Mouse (Mus musculus) embryonic facial prominence, embryonic 12.5 days (tissue): ENCODE results near the gene Plekhg5. TPM values are rescaled to one million over a fixed set of nuclear protein-coding genes. Genes with fewer than 3 reads are reported as not detected.

Experiments used
- ATAC-seq: fragments of 200-750 bp; cut with Nextera tagmentation; 2 replicates; pipeline ENCODE4 v1.8.0; 2017; ENCODE audit not compliant: insufficient number of reproducible peaks, insufficient read depth, low FRiP score, low TSS enrichment
- H3K27ac ChIP-seq: fragments of 300-500 bp; sonication (generic); 2 replicates; pipeline ENCODE4 v1.5.1; 2016; ENCODE audit warnings: mild to moderate bottlenecking
- H3K27me3 ChIP-seq: fragments of 300-500 bp; sonication (generic); 2 replicates; pipeline ENCODE4 v1.6.1; 2016; ENCODE audit warnings: mild to moderate bottlenecking, moderate library complexity
- H3K36me3 ChIP-seq: fragments of 300-500 bp; sonication (generic); 2 replicates; pipeline ENCODE4 v1.6.1; 2016; ENCODE audit warnings: mild to moderate bottlenecking
- H3K4me1 ChIP-seq: fragments of 300-500 bp; sonication (generic); 2 replicates; pipeline ENCODE4 v1.6.1; 2016
- H3K4me2 ChIP-seq: fragments of 300-500 bp; sonication (generic); replicated peaks from 2 replicates; pipeline ENCODE4 v1.6.1; 2016; ENCODE audit warnings: mild to moderate bottlenecking, moderate library complexity
- H3K4me3 ChIP-seq: fragments of 300-500 bp; sonication (generic); 2 replicates; pipeline ENCODE4 v1.5.1; 2016; ENCODE audit warnings: mild to moderate bottlenecking
- H3K9ac ChIP-seq: fragments of 300-500 bp; sonication (generic); 2 replicates; pipeline ENCODE4 v1.6.1; 2016; ENCODE audit warnings: mild to moderate bottlenecking, moderate library complexity
- H3K9me3 ChIP-seq: fragments of 300-500 bp; sonication (generic); 2 replicates; pipeline ENCODE4 v1.6.1; 2016; ENCODE audit warnings: mild to moderate bottlenecking, moderate library complexity
- WGBS: fragments of 180-500 bp; shearing (Covaris S2); methylation state at CpG from one replicate; pipeline ENCODE4 v1.1.7; 2016; 5-methylcytosine and 5-hydroxymethylcytosine counted together
- polyA plus RNA-seq: library from polyadenylated mRNA; unstranded; fragments of >200 nt; fragmentation: Nextera tagmentation; extraction: Ambion mirVana; gene quantifications from 2 replicates; pipeline ENCODE4 v1.2.1, GENCODE M21; 2016

Plekhg5 gene
- polyA plus RNA-seq, 1 experiment from 2014 or later = 17.8 TPM

DNA sequence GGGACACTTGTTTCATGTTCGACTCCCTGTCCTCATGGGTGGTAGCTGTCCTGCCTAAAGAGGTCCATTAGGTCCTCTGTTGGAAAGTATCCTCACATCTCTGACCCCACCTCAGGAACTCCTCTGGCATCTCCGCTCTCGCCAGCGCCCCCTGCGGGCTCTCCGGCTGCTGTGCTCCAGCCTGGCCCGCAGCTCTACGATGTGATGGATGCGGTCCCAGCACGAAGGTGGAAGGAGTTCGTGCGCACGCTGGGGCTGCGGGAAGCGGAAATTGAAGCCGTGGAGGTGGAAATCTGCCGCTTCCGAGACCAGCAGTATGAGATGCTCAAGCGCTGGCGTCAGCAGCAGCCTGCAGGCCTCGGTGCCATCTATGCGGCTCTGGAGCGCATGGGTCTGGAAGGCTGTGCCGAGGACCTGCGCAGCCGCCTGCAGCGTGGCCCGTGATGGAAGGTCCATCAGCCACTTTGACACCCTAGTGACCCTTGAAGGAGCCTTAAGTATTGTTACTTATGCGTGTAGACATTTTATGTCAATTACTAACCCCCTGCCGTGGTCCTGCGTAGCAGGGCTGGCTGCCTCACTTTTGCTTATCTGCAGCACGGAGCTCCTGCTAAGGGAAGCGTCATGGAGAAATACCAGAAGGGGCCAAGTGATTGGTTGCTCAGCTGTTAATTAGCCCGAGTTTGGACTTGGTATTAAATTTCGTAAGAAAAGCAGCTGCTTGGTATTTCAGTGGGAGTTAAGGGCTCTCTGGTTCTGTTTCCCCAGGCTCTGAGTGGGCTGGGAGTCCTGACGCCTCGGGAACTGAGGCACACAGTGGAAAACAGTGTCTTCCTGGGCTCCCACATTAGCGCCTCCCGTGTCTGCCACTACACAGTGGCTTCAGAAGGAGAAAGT, 47.3 kb downstream of the Plekhg5 start:
- no peak for ATAC-seq
- H3K27me3 ChIP-seq = peaks cover 99% of the 10 kb centered on the region
- H3K4me2 ChIP-seq = peak overlapping the region; percentile 37
- no peak overlapping the region for H3K27ac ChIP-seq
- H3K4me1 ChIP-seq = peaks cover 34% of the 10 kb centered on the region
- peak overlapping the region; percentile 14; the same call in 1 of the 2 replicates for H3K4me3 ChIP-seq
- H3K9ac ChIP-seq = no peak overlapping the region
- 4% methylated on average over 39 of the region's 39 CpGs for WGBS
- peaks cover 6% of the 10 kb centered on the region; the same call in 1 of the 2 replicates for H3K36me3 ChIP-seq
- H3K9me3 ChIP-seq = no peaks in the 10 kb centered on the region

DNA sequence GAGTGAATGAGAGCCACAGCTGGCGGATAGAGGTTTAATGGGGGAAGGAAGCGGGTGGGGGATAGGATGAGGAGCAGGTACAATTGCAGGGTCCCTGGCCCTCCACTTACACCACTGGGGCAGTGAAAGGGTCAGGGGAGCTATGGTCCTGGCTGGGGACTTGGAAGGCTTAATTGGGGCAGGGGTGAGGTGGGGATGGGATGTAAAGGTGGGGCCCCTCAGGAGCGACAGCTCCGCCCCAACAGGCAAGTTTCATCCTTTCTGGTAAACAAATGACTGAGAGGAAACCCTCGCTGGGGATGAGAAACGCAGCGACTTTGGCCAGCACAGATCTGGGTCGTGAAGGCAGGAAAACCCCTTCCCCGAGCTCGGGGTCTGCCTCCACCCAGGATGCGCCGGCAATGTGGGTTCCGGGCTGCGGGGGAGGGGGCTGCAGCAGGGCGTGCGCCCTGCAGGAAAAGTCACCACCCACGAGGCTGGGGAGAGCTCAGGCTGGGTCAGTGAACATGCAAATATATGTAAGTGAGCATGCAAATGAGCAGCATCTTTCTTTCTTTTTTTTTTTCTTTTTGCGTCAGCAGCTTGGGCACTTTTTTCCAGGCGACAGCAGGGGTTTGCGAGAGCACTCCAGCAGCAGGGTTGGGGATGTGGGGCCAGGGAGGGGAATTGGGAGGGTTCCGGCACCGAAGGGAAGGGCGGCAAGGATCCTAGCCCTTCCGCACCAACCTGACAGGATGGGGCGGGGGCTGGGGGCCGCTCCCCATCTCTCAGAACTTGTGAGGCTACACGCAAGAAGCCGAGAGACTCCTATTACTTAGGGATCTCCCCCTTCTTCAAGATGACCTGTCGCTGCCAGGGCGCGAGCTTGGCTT, 48.2 kb downstream of the Plekhg5 start:
- Histone ChIP-seq H3K4me3 (peak overlapping the region; percentile 13), H3K36me3 (no peaks in the 10 kb centered on the region), H3K4me1 (peaks cover 36% of the 10 kb centered on the region), H3K27ac (no peak overlapping the region), H3K9ac (no peak overlapping the region), H3K9me3 (no peaks in the 10 kb centered on the region), H3K27me3 (peaks cover 99% of the 10 kb centered on the region), H3K4me2 (peak overlapping the region; percentile 37)
- WGBS = 1% methylated on average over 31 of the region's 31 CpGs
- no peak for ATAC-seq

DNA sequence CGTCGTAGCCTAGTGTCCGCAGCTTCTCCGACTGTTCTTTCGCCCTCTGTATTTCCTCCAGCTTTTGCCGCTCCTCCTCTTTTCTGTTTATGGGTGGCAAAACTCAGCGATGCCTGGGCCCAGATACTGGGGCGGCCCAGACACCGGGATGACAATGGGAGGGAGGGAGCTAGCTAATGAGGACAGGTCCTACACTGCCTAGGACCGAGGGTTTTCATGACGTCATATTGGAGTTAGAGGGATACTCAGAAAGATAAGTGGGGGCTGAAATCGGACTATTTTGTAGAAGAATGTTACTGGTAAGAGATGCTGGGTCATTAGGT, 48.8 kb downstream of the Plekhg5 start:
- ATAC-seq = no peak
- Histone ChIP-seq H3K4me2 (peak overlapping the region; percentile 37), H3K27me3 (peaks cover 99% of the 10 kb centered on the region), H3K27ac (no peak overlapping the region), H3K9me3 (no peaks in the 10 kb centered on the region), H3K36me3 (no peaks in the 10 kb centered on the region), H3K9ac (no peak overlapping the region), H3K4me1 (peaks cover 36% of the 10 kb centered on the region), H3K4me3 (peak overlapping the region; percentile 13)
- 2% methylated on average over 12 of the region's 12 CpGs for WGBS

DNA sequence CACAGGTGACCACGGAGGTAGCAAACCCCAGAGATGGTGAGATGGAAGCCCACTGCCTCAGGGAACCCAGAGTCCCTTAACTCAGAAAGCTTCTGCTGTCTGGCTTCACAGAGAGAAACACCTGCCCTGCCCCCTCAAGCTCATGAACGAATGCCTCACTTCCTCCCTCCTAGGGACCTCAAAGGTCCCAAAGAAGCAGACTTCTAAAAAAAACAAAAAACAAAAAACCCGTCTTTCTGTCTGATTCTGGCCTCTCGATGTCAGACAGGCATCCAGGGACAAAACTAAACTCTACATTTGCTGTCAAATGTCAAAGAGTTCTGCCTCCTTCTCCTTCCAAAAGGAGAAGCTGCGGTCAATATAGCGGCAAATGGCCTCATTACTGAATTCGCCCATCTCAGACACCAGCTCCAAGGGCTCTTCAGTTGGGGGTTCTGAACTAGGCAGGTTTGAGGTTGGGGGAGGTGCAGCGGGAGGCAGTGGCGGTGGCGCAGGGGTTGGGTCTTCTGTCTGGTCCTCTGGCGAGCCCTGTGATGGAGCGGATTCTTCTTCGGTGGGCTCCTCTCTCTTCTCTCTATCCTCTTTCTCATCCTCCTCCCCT, 52.2 kb downstream of the Plekhg5 start:
- H3K4me1 ChIP-seq = peaks cover 35% of the 10 kb centered on the region
- no peak overlapping the region for H3K27ac ChIP-seq
- peaks cover 99% of the 10 kb centered on the region for H3K27me3 ChIP-seq
- H3K4me3 ChIP-seq = no peak overlapping the region
- no peak for ATAC-seq
- no peak overlapping the region for H3K4me2 ChIP-seq
- H3K9me3 ChIP-seq = no peaks in the 10 kb centered on the region
- H3K36me3 ChIP-seq = no peaks in the 10 kb centered on the region
- H3K9ac ChIP-seq = no peak overlapping the region
- WGBS = 20% methylated on average over 13 of the region's 13 CpGs

DNA sequence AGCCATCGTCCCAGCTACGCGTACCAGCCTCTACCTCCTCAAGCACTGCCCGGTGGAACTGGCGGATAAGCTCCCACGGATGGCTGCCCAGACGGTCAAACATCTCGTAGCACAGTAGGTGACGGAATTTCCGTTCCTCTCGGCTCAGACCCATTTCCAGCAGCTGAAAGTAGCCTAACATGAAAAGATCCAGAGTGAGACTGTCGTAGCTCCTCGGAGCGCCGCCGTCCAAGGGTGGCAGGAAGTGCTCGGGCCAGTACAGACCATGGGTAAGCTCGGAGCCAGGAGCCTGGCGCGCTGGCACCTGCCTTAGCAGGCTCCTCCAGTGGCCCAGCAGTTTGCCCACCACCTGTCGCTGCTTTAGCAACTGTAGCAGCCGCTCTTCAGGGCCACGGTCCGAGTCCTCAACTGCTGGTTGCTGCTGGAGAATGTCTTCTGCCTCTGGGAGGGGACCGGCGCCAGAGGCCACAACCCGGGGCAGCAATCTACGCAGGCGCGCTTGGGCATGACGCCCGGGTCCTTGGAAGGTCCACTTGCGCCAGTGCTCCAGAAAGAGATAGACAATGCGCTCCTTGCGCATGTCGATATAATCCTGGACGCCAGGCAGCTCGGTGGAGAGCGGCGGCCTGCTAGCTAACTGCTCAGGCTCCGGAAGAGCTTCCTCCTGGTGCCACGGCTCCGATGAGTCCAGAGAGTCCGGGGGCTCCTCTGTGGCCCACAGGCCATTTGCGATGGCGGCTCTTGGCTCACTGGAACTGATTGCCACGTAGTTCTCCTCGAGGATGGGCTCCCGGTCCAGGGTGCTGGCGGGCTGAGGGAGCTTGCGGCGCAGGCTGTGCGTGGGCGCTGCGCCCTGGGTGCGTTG, 53.1 kb downstream of the Plekhg5 start:
- Histone ChIP-seq H3K9me3 (no peaks in the 10 kb centered on the region), H3K4me2 (peak overlapping the region; percentile 30), H3K4me1 (peaks cover 28% of the 10 kb centered on the region), H3K36me3 (no peaks in the 10 kb centered on the region), H3K27me3 (peaks cover 99% of the 10 kb centered on the region), H3K27ac (no peak overlapping the region), H3K4me3 (peak overlapping the region; percentile 17; the same call in 1 of the 2 replicates), H3K9ac (no peak overlapping the region)
- 8% methylated on average over 56 of the region's 56 CpGs for WGBS
- ATAC-seq = no peak

GRCm38 (mm10) chr4:152126026-152126920, 54.0 kb downstream of the Plekhg5 start:
- H3K9me3 ChIP-seq = no peaks in the 10 kb centered on the region
- whole genome bisulfite sequencing = 5% methylated on average over 65 of the region's 65 CpGs
- H3K4me2 ChIP-seq = peak overlapping the region; percentile 30
- no peak overlapping the region for H3K9ac ChIP-seq
- ATAC-seq = no peak
- no peak overlapping the region for H3K27ac ChIP-seq
- peaks cover 28% of the 10 kb centered on the region for H3K4me1 ChIP-seq
- no peaks in the 10 kb centered on the region for H3K36me3 ChIP-seq
- peaks cover 99% of the 10 kb centered on the region for H3K27me3 ChIP-seq
- peak overlapping the region; percentile 17; the same call in 1 of the 2 replicates for H3K4me3 ChIP-seq

DNA sequence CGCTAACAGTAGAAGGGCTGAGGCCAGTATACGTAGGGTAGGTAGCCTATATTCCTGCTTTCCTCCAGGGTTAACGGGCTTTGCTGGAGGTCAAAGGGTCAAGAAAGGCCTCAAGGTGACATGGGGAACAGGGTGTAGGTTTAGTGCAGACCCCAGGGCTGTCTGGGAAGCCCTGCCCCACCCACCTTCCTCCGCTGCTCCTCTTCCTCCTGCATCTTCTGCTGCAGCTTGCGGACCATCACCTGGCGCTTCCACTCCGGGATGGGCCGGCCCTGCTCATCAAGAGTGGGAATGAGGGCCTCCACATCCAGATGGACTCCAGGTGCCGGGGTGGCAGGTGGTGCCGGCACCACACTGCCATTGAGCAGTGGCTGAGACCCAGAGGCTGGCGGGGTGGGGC, 55.6 kb downstream of the Plekhg5 start:
- ATAC-seq = no peak
- Histone ChIP-seq H3K4me3 (no peak overlapping the region), H3K4me1 (peaks cover 41% of the 10 kb centered on the region), H3K9ac (no peak overlapping the region), H3K27ac (no peak overlapping the region), H3K27me3 (peaks cover 100% of the 10 kb centered on the region), H3K4me2 (no peak overlapping the region), H3K36me3 (no peaks in the 10 kb centered on the region), H3K9me3 (no peaks in the 10 kb centered on the region)
- WGBS = 71% methylated on average over 11 of the region's 11 CpGs

DNA sequence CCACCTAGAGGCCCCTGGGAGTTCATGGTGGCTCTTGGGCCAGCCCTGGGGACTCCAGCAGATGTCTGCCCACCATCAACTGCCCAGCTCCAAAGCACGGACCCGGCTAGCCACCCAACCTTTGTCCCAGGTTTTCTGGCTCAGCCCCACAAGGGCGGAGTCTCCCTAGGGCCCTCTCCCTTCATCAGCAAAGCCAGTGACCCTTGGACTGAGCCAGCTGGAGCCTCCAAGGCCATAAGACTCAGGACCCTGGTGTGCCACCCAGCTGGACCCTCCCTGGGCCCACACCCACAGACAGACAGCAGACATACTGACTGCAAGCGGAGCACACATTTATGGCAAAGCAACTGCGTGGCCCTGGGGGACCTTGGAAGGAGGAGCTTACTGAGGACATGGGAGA, 56.5 kb downstream of the Plekhg5 start:
- WGBS = 52% methylated on average over 5 of the region's 5 CpGs
- H3K27ac ChIP-seq = no peak overlapping the region
- peaks cover 100% of the 10 kb centered on the region for H3K27me3 ChIP-seq
- no peak overlapping the region for H3K4me3 ChIP-seq
- H3K36me3 ChIP-seq = no peaks in the 10 kb centered on the region
- ATAC-seq = no peak
- H3K9me3 ChIP-seq = no peaks in the 10 kb centered on the region
- H3K4me2 ChIP-seq = no peak overlapping the region
- H3K4me1 ChIP-seq = peaks cover 41% of the 10 kb centered on the region
- H3K9ac ChIP-seq = no peak overlapping the region

DNA sequence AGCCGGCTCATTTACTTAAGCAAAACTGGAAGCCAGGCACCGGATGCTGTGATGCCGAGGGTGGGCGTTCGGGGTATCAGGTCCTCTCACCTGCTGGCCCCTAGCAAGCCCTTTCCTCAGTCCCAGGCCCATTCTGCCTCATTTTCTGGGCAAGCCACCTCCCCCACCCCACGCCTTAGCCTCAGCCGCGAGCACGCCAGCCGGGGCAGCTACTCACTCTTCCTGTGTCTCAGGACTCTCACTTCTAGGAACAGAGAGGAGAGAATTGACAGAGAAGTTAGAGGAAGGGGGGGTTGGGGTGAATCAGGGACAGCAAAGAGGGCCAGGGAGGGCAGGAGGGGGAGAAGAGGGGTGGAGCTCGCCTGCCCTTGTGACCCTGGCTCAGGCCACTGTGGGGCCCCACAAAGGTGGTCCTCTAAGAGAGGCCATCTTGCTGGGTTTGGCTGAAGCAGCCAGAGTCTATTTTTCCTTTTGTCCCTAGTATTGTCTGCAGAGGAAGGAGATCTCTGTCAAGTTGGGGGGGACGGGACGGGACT, 57.2 kb downstream of the Plekhg5 start:
- Histone ChIP-seq H3K9me3 (no peaks in the 10 kb centered on the region), H3K27me3 (peaks cover 100% of the 10 kb centered on the region), H3K4me2 (0 out of 2 replicates have a peak overlapping the region, but pooled peaks have one; percentile 64), H3K9ac (no peak overlapping the region), H3K4me3 (no peak overlapping the region), H3K27ac (no peak overlapping the region), H3K4me1 (peaks cover 41% of the 10 kb centered on the region), H3K36me3 (no peaks in the 10 kb centered on the region)
- 23% methylated on average over 13 of the region's 13 CpGs for WGBS
- ATAC-seq = no peak
